ENCODE assay signal across 29 mouse cellular contexts in the genomic region with DNA sequence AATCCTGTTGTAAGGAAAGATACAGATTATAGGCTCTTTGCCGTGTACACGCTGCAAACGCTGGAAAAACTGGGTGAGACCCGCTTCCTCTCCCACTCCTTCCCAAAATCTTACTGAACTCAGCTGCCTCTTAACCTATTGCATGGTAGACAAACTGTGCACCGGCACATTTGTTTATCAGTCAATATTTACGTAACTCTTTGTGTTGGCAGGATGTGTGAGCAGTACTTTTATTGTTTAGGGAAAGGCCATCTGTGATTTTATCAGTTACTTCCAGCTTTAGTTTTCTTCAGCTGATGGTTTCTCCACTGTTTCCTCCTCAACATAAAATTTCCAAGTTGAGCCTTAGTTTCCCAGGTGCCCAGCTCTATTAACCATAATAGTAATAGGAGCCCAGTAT. TPM values are rescaled to one million over a fixed set of nuclear protein-coding genes. Genes with fewer than 3 reads are reported as not detected.
DNase-seq lines count a peak whose midpoint lies in the region; ATAC-seq and TF ChIP-seq lines count a peak whose summit lies in the region.
"Had no signal": no experiment of that assay in that cellular context is flagged by ENCODE, and none has a peak within 500 bp of the region (broad histone marks: within the 10 kb centered on the region; RNA-seq: fewer than 3 reads in every experiment).

No protein-coding gene starts in this region.

- whole genome bisulfite sequencing in forebrain, postnatal 0 days: 78% methylated on average over 6 of the region's 6 CpGs

- no peak for DNase-seq in gastrocnemius, adult 2 months
- no peak for DNase-seq in gastrocnemius, postnatal 10 days
- peak; percentile 37 for DNase-seq in heart, adult 8-10 months (ENCODE audit: low spot score)
- DNase-seq in heart, postnatal 10 days: no peak
- peak; percentile 26 for DNase-seq in lung, postnatal 25 days (ENCODE audit: low spot score)
- no peak for DNase-seq in lung, postnatal 14 days
- no peak for DNase-seq in forebrain, postnatal 0 days
- DNase-seq: adrenal gland, adult 8-10 months; adrenal gland, postnatal 25 days; cerebellum, adult 18-20 months; cerebellum, adult 9-11 months; cerebellum, postnatal 25 days; gastrocnemius, postnatal 14 days had no signal

- intact Hi-C loops in gastrocnemius, adult 2 months (cut with DNase I): no loop called here
- intact Hi-C loops in heart, postnatal 10 days (cut with DNase I): no loop called here

- peaks cover 7% of the 10 kb centered on the region for H3K4me1 ChIP-seq in brown adipose tissue, adult 24 weeks (ENCODE audit: control insufficient read depth, insufficient read depth, insufficient read length, low read length)
- no peaks in the 10 kb centered on the region for H3K4me1 ChIP-seq in forebrain, postnatal 0 days (ENCODE audit: insufficient read depth)
- H3K4me1 ChIP-seq: embryonic facial prominence, embryonic 12.5 days; embryonic facial prominence, embryonic 15.5 days; heart, embryonic 15.5 days had no signal

- peak overlapping the region; percentile 84 for H3K27ac ChIP-seq in gastrocnemius, adult 2 months
- peak overlapping the region; percentile 93 for H3K27ac ChIP-seq in brown adipose tissue, adult 24 weeks (replicated peaks; ENCODE audit: low read depth, low read length)
- H3K27ac ChIP-seq in forebrain, postnatal 0 days (ENCODE audit: low read depth, low read length): no peak overlapping the region
- H3K27ac ChIP-seq: embryonic facial prominence, embryonic 12.5 days; embryonic facial prominence, embryonic 15.5 days; heart, embryonic 15.5 days; hindbrain, embryonic 12.5 days; hindbrain, embryonic 15.5 days had no signal

- H3K36me3 ChIP-seq in forebrain, postnatal 0 days (ENCODE audit: insufficient read depth): no peaks in the 10 kb centered on the region
- H3K36me3 ChIP-seq: embryonic facial prominence, embryonic 12.5 days; embryonic facial prominence, embryonic 15.5 days; heart, embryonic 15.5 days; hindbrain, embryonic 12.5 days; hindbrain, embryonic 15.5 days had no signal

- H3K4me3 ChIP-seq in gastrocnemius, adult 2 months: peak overlapping the region; percentile 63
- no peak overlapping the region for H3K4me3 ChIP-seq in brown adipose tissue, adult 24 weeks (ENCODE audit: insufficient read depth, low read depth, low read length)
- H3K4me3 ChIP-seq in forebrain, postnatal 0 days (ENCODE audit: low read depth, low read length): no peak overlapping the region
- H3K4me3 ChIP-seq: embryonic facial prominence, embryonic 12.5 days; embryonic facial prominence, embryonic 15.5 days; heart, embryonic 15.5 days; hindbrain, embryonic 12.5 days; hindbrain, embryonic 15.5 days had no signal

- no peak for TF ChIP-seq CTCF in gastrocnemius, adult 2 months (IDR thresholded peaks at IDR 0.05)
- TF ChIP-seq CTCF in forebrain, postnatal 0 days (IDR thresholded peaks at IDR 0.05; ENCODE audit: low read depth): no peak

- H3K27me3 ChIP-seq in forebrain, postnatal 0 days (ENCODE audit: insufficient read depth, low read length): no peaks in the 10 kb centered on the region
- H3K27me3 ChIP-seq: embryonic facial prominence, embryonic 12.5 days; embryonic facial prominence, embryonic 15.5 days; hindbrain, embryonic 12.5 days; hindbrain, embryonic 15.5 days had no signal

- ATAC-seq in forebrain, postnatal 0 days: no peak
- ATAC-seq: activated CD4-positive, CD25-positive, alpha-beta regulatory T cell, adult 4 months; forebrain, embryonic 14.5 days had no signal

- H3K9me3 ChIP-seq in forebrain, postnatal 0 days (ENCODE audit: low read length): no peaks in the 10 kb centered on the region
- H3K9me3 ChIP-seq: embryonic facial prominence, embryonic 12.5 days; embryonic facial prominence, embryonic 15.5 days; heart, embryonic 15.5 days; hindbrain, embryonic 12.5 days; hindbrain, embryonic 15.5 days had no signal

- H3K4me2 ChIP-seq in forebrain, postnatal 0 days (ENCODE audit: low read depth): no peak overlapping the region
- H3K4me2 ChIP-seq: embryonic facial prominence, embryonic 12.5 days; embryonic facial prominence, embryonic 15.5 days; heart, embryonic 11.5 days; heart, embryonic 15.5 days; hindbrain, embryonic 12.5 days; hindbrain, embryonic 15.5 days had no signal

- H3K9ac ChIP-seq in forebrain, postnatal 0 days: no peak overlapping the region
- H3K9ac ChIP-seq: embryonic facial prominence, embryonic 12.5 days; embryonic facial prominence, embryonic 15.5 days; heart, embryonic 15.5 days; hindbrain, embryonic 12.5 days; hindbrain, embryonic 15.5 days had no signal

RNA-seq across cellular contexts. Expression of a gene that starts 13.5 kb away (rescaled TPM):
- under 1 TPM; 0.64 to 0.73 TPM for total RNA-seq in gastrocnemius, adult 2 months (2021)
- total RNA-seq in gastrocnemius, postnatal 10 days (2021): 1 to 10 TPM in 1 of 2 experiments, under 1 TPM in 1; 0.93 to 1.1 TPM
- under 1 TPM; 0.19 to 0.56 (median 0.45) TPM for total RNA-seq in heart, adult 8-10 months (2022)
- 1 to 10 TPM in 1 of 2 experiments, under 1 TPM in 1; 0.77 to 1.2 TPM for total RNA-seq in heart, postnatal 10 days (2021)
- polyA plus RNA-seq in brown adipose tissue, adult 24 weeks (2012; ENCODE audit: insufficient read depth, insufficient read length, missing spikeins): 0.88 and 1.0 TPM in 2 replicates
- total RNA-seq in forebrain, postnatal 0 days (2014; rRNA removed): 1.7 and 1.8 TPM in 2 replicates
- polyA plus RNA-seq in forebrain, postnatal 0 days (2015; fragmentation: Nextera tagmentation; extraction: Ambion mirVana): 0.40 and 1.1 TPM in 2 replicates
- polyA plus RNA-seq: activated CD4-positive, CD25-positive, alpha-beta regulatory T cell, adult 4 months; heart, embryonic 11.5 days had no signal

RNA-seq across cellular contexts. Expression of a gene that starts 13.6 kb away (rescaled TPM):
- total RNA-seq in gastrocnemius, adult 2 months (2021): under 1 TPM in 1 of 2 experiments, not detected in 1; 0.23 TPM
- total RNA-seq in gastrocnemius, postnatal 10 days (2021): under 1 TPM in 1 of 2 experiments, not detected in 1; 0.07 TPM
- under 1 TPM in 3 of 4 experiments, not detected in 1; 0.11 to 0.31 (median 0.28) TPM for total RNA-seq in heart, adult 8-10 months (2022)
- under 1 TPM in 1 of 2 experiments, not detected in 1; 0.12 TPM for total RNA-seq in heart, postnatal 10 days (2021)
- not detected in 2 replicates for polyA plus RNA-seq in brown adipose tissue, adult 24 weeks (2012; ENCODE audit: insufficient read depth, insufficient read length, missing spikeins)
- 0.10 and 0.15 TPM in 2 replicates for total RNA-seq in forebrain, postnatal 0 days (2014; rRNA removed)
- 0.16 and 0.19 TPM in 2 replicates for polyA plus RNA-seq in forebrain, postnatal 0 days (2015; fragmentation: Nextera tagmentation; extraction: Ambion mirVana)
- total RNA-seq: adrenal gland, postnatal 25 days; common myeloid progenitor, adult 5-6 weeks; gastrocnemius, postnatal 4 days; heart, adult 18-20 months; hematopoietic stem cell, adult 5-6 weeks had no signal
- polyA plus RNA-seq: activated CD4-positive, CD25-positive, alpha-beta regulatory T cell, adult 4 months; embryonic facial prominence, embryonic 12.5 days; embryonic facial prominence, embryonic 15.5 days; forebrain, embryonic 11.5 days; heart, embryonic 11.5 days; hindbrain, embryonic 12.5 days; hindbrain, embryonic 15.5 days; intestine, embryonic 14.5 days had no signal

RNA-seq across cellular contexts. Expression of a gene that starts 44.4 kb away (rescaled TPM):
- 10 to 100 TPM; 52.8 to 53.4 TPM for total RNA-seq in gastrocnemius, adult 2 months (2021)
- 100 to 1,000 TPM; 260 to 285 TPM for total RNA-seq in gastrocnemius, postnatal 10 days (2021)
- 10 to 100 TPM; 25.8 to 42.5 (median 34.9) TPM for total RNA-seq in heart, adult 8-10 months (2022)
- total RNA-seq in heart, postnatal 10 days (2021): 10 to 100 TPM; 55.8 to 56.1 TPM
- polyA plus RNA-seq in brown adipose tissue, adult 24 weeks (2012; ENCODE audit: insufficient read depth, insufficient read length, missing spikeins): 29.6 and 45.2 TPM in 2 replicates
- 66.6 and 80.6 TPM in 2 replicates for total RNA-seq in forebrain, postnatal 0 days (2014; rRNA removed)
- 74.6 and 106 TPM in 2 replicates for polyA plus RNA-seq in forebrain, postnatal 0 days (2015; fragmentation: Nextera tagmentation; extraction: Ambion mirVana)
- total RNA-seq: common myeloid progenitor, adult 5-6 weeks; hematopoietic stem cell, adult 5-6 weeks had no signal

RNA-seq across cellular contexts. Expression of a gene that starts 53.8 kb away (rescaled TPM):
- total RNA-seq in gastrocnemius, adult 2 months (2021): not detected
- under 1 TPM; 0.07 to 0.79 TPM for total RNA-seq in gastrocnemius, postnatal 10 days (2021)
- not detected for total RNA-seq in heart, adult 8-10 months (2022)
- total RNA-seq in heart, postnatal 10 days (2021): under 1 TPM in 1 of 2 experiments, not detected in 1; 0.12 TPM
- polyA plus RNA-seq in brown adipose tissue, adult 24 weeks (2012; ENCODE audit: insufficient read depth, insufficient read length, missing spikeins): not detected in 2 replicates
- total RNA-seq in forebrain, postnatal 0 days (2014; rRNA removed): 4.2 and 4.5 TPM in 2 replicates
- polyA plus RNA-seq in forebrain, postnatal 0 days (2015; fragmentation: Nextera tagmentation; extraction: Ambion mirVana): 0.70 and 0.77 TPM in 2 replicates
- total RNA-seq: common myeloid progenitor, adult 5-6 weeks; heart, adult 18-20 months; heart, postnatal 25 days; hematopoietic stem cell, adult 5-6 weeks had no signal

Comparison
In these comparisons a context has a peak if more than half of its experiments do, and no peak if none do; other contexts are left out.
1. DNase-seq: peak in heart, adult 8-10 months (single experiment) and lung, postnatal 25 days (single experiment); none in gastrocnemius, adult 2 months (single experiment), gastrocnemius, postnatal 10 days (single experiment), heart, postnatal 10 days (0 of 2), lung, postnatal 14 days (single experiment) and forebrain, postnatal 0 days (single experiment).